Mouse (Mus musculus) gastrocnemius, adult 8-10 months (tissue): ENCODE measurements around the gene B4gat1. TPM values are rescaled to one million over a fixed set of nuclear protein-coding genes. Genes with fewer than 3 reads are reported as not detected.
A peak's percentile ranks its signal among the peaks of the same experiment; 100 is the strongest.
"Not testable (repeated sequence)": the region's sequence is repeated elsewhere in the genome, so short reads cannot be mapped to it uniquely, and the experiment has no call there.

Experiments used
- DNase-seq, 2 experiments: peaks; one replicate each; pipeline ENCODE4 v3.0.0; 2022; ENCODE audit warnings: low spot score in 2 of 2
- total RNA-seq, 4 experiments: library from RNA; stranded (reverse); gene quantifications; 2 replicates each; pipeline ENCODE4 v1.2.4; 2022

B4gat1 gene
- total RNA-seq = 10 to 100 TPM; 16.0 to 23.1 (median 19.5) TPM

- DNase-seq = peak; percentile 74 to 84
These were observed at the start of gene B4gat1, which contains the start of gene AC124502.3 for GRCm38 (mm10) chr19:5038709-5039156. TSS of gene B4gat1 (plus strand) at chr19:5038826. TSS of gene AC124502.3 (plus strand) at chr19:5038891.

DNA sequence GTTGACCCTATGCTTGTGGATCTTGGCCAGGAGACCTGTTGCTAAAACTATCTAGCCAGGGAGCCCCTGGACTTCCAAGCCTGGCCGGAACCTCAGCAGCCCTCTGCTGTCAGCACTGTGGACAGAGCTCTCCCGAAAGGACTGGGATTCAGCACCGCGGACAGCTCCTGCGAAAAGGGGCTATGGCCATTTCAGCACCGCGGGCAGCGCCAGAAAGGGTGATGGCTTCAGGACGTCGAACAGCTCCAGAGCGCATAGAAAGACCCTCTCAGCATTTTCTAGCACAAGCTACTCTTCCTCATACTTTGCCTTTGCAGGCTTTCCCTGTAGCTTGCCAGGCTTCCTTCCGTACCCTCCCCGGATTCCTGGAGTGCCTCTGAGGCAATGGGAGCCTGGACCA lies 49.6 kb upstream of the B4gat1 start:
- DNase-seq = peak; percentile 71 to 76

DNA sequence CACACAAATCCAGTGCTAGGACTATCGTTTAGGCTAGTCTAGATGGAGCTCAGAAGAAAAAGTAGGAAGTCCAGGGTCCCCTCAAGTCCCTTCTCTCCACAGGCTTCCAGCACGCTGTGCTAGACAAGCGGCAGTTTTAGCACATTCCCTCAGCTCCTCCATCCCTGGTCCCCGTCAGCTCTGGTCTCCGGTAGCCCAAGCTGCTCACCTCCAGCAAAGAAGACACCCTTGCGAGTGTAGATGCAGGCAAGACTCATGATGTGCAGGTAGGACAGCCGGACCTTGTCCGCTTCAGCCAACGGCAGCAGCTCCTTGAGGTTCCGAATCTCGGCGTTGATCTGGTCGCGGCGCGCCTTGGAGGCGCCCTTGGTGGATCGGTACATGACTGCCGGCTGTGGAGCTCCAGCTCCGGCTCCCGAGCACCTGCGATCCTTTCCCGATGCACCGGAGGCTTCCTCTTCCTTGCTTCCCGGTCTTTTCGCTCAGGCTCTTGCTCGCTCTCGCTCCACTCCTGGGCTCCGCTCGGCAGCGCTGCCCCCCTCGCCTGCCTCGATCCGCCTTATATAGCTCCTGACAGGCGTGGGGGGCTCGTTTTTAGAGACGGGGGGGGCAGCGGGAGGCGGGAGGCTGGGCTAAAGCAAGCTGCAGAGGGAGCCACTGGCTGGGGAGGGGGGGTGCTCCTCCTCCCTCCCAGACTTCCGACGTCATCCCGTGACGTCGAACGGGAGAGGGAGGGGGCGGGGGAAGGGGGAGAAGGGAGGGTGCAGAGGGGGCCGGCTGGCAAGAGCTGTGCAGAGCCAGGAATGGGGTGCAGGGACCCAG lies 49.0 kb upstream of the B4gat1 start:
- DNase-seq = no peak

- DNase-seq = no peak
These were observed 48.4 kb upstream of the B4gat1 start, which contains the start of gene Npas4 for GRCm38 (mm10) chr19:4990256-4990625. TSS of gene Npas4 (minus strand) at chr19:4990316.

DNA sequence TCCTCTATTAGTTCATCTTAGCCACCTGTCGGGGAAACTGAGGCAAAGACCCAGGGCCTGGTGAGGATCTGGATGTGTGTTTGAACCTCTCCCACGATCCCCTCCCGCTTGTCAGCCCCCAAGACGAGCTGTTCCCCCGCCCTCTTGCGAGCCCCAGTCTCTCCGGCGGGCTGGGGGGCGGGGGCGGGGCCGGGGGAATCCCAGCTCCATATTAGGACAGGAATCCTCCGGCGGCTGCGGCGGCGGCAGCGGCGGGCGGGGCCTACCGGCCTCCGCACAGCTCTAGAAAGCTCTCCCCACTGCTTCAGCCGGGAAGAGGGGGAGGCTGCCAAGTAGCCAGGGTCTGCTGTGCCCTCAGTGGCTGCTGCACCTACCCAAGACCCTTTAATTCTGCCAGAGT lies 47.9 kb upstream of the B4gat1 start:
- DNase-seq = no peak

DNA sequence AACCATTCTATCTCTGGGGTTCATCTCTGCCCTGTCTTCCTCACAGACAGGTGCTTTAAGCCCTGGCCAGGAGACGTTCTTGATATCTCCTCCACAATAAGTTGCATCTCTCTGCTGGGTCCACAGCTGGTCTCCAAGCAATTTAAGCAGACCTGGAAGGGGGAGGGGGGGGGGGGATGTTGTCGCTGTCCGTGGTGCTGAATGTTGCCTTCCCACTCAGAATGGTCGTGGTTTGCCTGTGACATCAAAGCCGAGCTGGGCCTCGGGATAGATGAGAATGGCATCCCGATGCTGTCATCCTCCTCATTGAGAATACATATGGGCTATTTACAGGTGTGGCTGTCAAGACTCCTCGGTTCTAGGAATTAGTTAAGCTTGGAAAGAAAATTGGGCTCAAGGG lies 46.3 kb upstream of the B4gat1 start:
- DNase-seq = no peak

- DNase-seq = peak; percentile 84 to 92
These were observed 45.7 kb upstream of the B4gat1 start for GRCm38 (mm10) chr19:4992904-4993303.

DNA sequence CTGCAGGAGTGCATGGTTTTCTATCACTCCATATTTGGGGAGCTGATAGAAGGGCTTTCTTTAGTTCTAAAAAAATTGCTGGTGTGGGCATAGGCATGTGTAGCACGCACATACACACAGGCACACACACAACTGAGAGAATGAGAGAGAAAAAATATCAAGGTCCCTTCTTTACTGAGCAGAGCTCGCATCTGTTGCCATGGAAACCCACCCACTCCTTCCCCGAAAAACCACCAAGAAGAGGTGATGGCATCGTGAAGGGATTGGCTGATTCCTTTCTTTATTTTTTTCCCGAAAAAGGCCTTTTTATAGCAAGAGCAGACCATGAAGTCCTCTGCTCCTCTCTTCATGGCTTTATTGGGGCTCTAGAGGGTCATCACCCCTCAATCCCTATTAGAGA lies 44.6 kb upstream of the B4gat1 start:
- DNase-seq = no peak

- DNase-seq = no peak
These were observed 39.0 kb upstream of the B4gat1 start for GRCm38 (mm10) chr19:4999445-5000140.

- peak in 1 of 2 experiments; percentile 33 for DNase-seq
These were observed 36.8 kb upstream of the B4gat1 start for GRCm38 (mm10) chr19:5001666-5002406.

DNA sequence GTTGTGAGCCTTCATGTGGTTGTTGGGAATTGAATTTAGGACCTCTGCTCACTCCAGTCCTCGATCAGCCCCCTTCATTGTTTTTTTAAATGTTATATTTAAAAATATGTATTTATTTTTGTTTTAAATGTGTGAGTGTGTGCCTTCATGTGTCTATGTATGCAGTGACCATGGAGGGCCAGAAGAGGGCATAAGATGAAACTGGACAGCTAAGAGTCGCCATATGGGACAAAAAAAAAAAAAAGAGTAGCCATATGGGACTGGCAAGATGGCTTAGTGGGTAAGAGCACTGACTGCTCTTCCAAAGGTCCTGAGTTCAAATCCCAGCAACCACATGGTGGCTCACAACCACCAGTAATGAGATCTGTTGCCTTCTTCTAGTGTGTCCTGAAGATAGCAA lies 35.0 kb upstream of the B4gat1 start:
- not testable (repeated sequence) for DNase-seq

- DNase-seq = no peak
These were observed 33.7 kb upstream of the B4gat1 start for GRCm38 (mm10) chr19:5004925-5005324.

DNA sequence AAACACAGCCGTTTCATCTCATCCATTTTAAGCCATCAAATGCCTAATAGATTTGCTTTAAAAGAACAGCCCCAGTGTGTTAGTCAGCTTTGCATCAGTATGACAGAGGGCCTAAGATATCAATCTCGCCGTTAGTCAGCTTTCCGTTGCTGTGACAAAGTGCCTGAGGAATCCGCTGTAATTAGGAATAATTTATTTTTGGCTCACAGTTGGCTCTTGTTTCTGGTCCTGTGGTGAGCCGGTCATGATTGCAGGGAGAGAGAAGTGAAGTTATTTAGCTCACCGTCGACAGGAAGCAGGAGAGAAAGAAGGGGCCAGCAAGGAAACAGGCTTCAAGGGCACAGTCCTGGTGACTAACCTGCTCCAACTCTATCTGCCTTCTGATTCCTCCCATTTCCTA lies 25.5 kb upstream of the B4gat1 start:
- DNase-seq = no peak

DNA sequence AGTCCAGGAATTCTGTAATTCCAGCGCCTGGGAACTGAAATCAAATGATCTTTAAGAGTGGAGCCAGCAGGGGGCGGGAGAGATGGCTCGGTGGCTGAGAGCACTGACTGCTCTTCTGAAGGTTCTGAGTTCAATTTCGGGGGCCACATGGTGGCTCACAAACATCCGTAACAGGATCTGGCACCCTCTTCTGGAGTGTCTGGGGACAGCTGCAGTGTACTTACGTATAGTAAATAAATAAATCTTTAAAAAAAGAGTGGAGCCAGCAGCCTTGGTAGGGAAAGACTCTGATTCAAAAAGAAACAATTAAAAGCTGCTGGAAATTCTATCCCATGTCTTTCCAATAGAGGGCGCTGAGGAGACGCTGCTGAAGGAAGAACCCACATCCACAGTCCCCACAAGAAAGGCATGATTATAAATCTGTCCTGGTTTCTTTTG lies 23.6 kb upstream of the B4gat1 start:
- DNase-seq = no peak

GRCm38 (mm10) chr19:5016221-5016742 lies 22.3 kb upstream of the B4gat1 start:
- no peak for DNase-seq

DNA sequence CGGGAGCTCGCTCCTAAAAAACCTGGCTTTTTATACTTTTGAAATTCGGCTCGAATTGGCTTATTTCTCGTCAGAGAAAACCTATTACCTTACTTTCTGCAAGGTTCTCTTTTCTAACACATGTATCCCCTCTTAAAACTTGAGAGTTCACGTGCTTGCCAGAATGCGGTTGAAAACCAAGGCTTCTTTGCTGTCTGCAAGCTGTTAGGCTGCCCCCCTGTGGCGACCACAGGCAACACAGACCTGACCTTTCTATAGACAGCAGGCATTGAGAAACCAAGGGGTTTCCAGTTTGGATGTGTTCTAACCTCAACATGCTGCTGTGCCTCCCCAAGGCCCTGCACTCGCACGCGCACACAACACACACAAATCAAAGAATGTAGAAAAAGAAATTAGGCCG lies 21.8 kb upstream of the B4gat1 start:
- DNase-seq = peak; percentile 28 to 33

DNA sequence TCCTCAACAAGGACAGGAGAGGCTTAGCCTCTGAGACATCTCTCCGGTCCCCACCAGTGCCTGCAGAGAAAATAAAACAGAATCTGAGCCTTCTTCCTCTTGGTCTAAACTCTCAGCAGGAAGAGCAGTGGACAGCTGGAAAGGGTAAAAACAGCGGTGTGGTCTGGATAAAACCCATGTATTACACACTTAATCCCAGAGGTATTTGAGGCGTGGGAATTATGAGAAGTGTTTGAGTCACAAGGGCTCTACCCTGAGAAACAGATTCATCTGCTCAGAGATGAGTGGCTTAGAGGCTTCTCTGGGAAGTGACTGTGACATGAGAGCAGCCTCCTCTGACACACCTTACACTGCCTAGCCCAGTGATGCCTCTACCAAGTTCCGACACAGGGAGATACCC lies 21.0 kb upstream of the B4gat1 start:
- DNase-seq = no peak

- DNase-seq = no peak
These were observed 20.4 kb upstream of the B4gat1 start for GRCm38 (mm10) chr19:5018191-5018590.

GRCm38 (mm10) chr19:5021416-5021815 lies 17.2 kb upstream of the B4gat1 start:
- no peak for DNase-seq

DNA sequence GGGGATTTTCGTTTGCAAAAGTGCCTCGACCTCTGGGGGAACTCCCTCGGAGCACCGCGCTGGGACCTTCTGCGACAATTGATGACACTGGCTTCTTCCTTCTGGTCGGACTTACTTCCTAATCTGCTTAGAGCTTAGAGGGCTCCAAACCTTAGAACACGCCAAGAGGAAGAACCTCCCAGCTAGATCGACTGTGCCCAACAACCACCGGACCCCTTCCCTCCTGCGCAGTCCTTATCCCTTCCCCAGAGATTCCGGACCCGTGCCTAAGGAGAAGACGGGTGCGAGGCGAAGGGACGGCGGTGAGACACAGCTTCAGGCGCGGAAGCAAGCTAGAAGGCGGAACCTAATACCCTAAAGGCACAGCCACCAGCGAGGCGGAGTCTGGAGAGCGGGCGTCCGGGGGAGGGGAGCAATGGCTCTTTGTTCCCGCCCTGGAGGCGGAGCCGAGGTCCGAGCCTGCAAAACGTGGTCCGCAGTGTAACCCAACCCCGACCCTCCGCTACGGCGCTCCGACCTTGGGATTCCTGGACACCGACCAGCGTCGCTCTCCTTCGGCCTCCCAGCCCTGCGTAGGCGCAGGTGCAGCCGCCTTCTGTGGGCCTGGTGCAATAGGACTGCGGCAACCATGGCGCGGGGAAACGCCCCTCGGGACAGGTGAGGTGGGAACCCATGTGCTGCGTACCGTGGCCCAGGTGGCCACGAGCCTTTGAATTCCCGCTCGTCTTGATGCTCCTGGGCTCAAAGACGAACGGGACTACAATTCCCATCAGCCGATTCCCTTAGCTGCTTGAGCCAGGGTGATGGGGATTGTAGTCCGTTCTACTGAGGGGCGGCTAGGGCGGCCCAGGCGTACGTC lies 14.8 kb upstream of the B4gat1 start, which contains the start of gene Slc29a2:
Gene Slc29a2, plus strand, starts transcription at position 240 of the 859 bp plus-strand sequence.
- DNase-seq = peak; percentile 91 to 92
